Mouse (Mus musculus): ENCODE measurements around the gene Gm4131.

- TF ChIP-seq CTCF (conservative IDR thresholded peaks at IDR 0.05; ENCODE audit: low read length) (no peak), POU5F1 (IDR thresholded peaks at IDR 0.05; ENCODE audit: borderline replicate concordance, low read length) (no peak), NANOG (IDR thresholded peaks at IDR 0.05; ENCODE audit: borderline replicate concordance, low read length) (no peak)
Observed at GRCm38 (mm10) chr14:62468753-62469125, 98.0 kb downstream of the Gm4131 start.

Measured in E14TG2a.4 (cell line).